8 mouse cellular contexts compared by ENCODE assay signal in genomic region chr17:64600372-64601090, GRCm38 (mm10). TPM values are rescaled to one million over a fixed set of nuclear protein-coding genes. Genes with fewer than 3 reads are reported as not detected.
DNase-seq lines count a peak whose midpoint lies in the region; ATAC-seq and TF ChIP-seq lines count a peak whose summit lies in the region.

TSS of gene Man2a1 (plus strand) at chr17:64600736.

- peak; percentile 46; the same call in 1 of the 2 replicates for TF ChIP-seq POLR2A in bone marrow, adult 2 months (IDR thresholded peaks at IDR 0.05; ENCODE audit: borderline replicate concordance, control insufficient read depth, low read depth, low read length)
- peak; percentile 91 for TF ChIP-seq POLR2A in heart, adult 2 months (IDR thresholded peaks at IDR 0.05; ENCODE audit: insufficient read depth, low read depth, low read length)

- no peaks in the 10 kb centered on the region for H3K36me3 ChIP-seq in embryonic facial prominence, embryonic 14.5 days (ENCODE audit: control insufficient read depth, insufficient read depth, low read length)
- H3K36me3 ChIP-seq in heart, adult 2 months (ENCODE audit: control insufficient read depth, insufficient read depth, low read length), result peaks cover 19% of the 10 kb centered on the region
- H3K36me3 ChIP-seq in limb, embryonic 12.5 days, result no peaks in the 10 kb centered on the region
- H3K36me3 ChIP-seq in midbrain, embryonic 14.5 days (ENCODE audit: control insufficient read depth, insufficient read depth, low read length), result no peaks in the 10 kb centered on the region

- H3K4me1 ChIP-seq in bone marrow, adult 2 months (ENCODE audit: control insufficient read depth, insufficient read depth, low read length), result no peaks in the 10 kb centered on the region
- H3K4me1 ChIP-seq in embryonic facial prominence, embryonic 14.5 days (ENCODE audit: control insufficient read depth, insufficient read depth, low read length), result peaks cover 19% of the 10 kb centered on the region
- H3K4me1 ChIP-seq in heart, adult 2 months (ENCODE audit: control insufficient read depth, insufficient read depth, low read length), result peaks cover 5% of the 10 kb centered on the region
- H3K4me1 ChIP-seq in limb, embryonic 12.5 days (replicated peaks), result peaks cover 36% of the 10 kb centered on the region
- H3K4me1 ChIP-seq in midbrain, embryonic 14.5 days (ENCODE audit: control insufficient read depth, insufficient read depth, low read length), result peaks cover 10% of the 10 kb centered on the region

- DNase-seq in 416B (ENCODE audit: low read depth), result peak; percentile 75
- DNase-seq in embryonic facial prominence, embryonic 14.5 days (ENCODE audit: low spot score), result peak; percentile 94
- DNase-seq in heart, adult 2 months, result peak; percentile 93 to 96
- DNase-seq in kidney, adult 8-10 months, result peak; percentile 86 to 88
- peak; percentile 95 for DNase-seq in midbrain, embryonic 14.5 days
- peak; percentile 74 for DNase-seq in spleen, adult 12 weeks (ENCODE audit: low spot score)

- TF ChIP-seq CTCF in bone marrow, adult 2 months (IDR thresholded peaks at IDR 0.05; ENCODE audit: control insufficient read depth, insufficient read depth, low read length), result no peak
- no peak for TF ChIP-seq CTCF in heart, adult 2 months (IDR thresholded peaks at IDR 0.05)

- H3K9ac ChIP-seq in embryonic facial prominence, embryonic 14.5 days (ENCODE audit: low read depth, low read length), result peak within 1 kb of the TSS; percentile 89
- peak within 1 kb of the TSS; percentile 70 for H3K9ac ChIP-seq in heart, adult 2 months (ENCODE audit: low read depth, low read length)
- H3K9ac ChIP-seq in limb, embryonic 12.5 days (replicated peaks), result peak within 1 kb of the TSS; percentile 93
- peak within 1 kb of the TSS; percentile 86 for H3K9ac ChIP-seq in midbrain, embryonic 14.5 days (replicated peaks; ENCODE audit: low read length)

- H3K27ac ChIP-seq in bone marrow, adult 2 months (ENCODE audit: control insufficient read depth, insufficient read depth, low read depth, low read length, poor library complexity), result peak within 1 kb of the TSS; percentile 97
- peak within 1 kb of the TSS; percentile 92 for H3K27ac ChIP-seq in embryonic facial prominence, embryonic 14.5 days (replicated peaks; ENCODE audit: low read depth, low read length)
- peak within 1 kb of the TSS; percentile 91 for H3K27ac ChIP-seq in heart, adult 2 months
- H3K27ac ChIP-seq in limb, embryonic 12.5 days, result peak within 1 kb of the TSS; percentile 95
- peak within 1 kb of the TSS; percentile 89 for H3K27ac ChIP-seq in midbrain, embryonic 14.5 days (replicated peaks; ENCODE audit: low read depth, low read length)

- intact Hi-C loops in heart, adult 2 months (cut with DNase I), result loop anchor here (1.0 to 10.0 kb wide), 6 partner anchors 22 to 736 kb away; partner anchors contain the start of genes A930002H24Rik, Fer and Pja2

- under 1% methylated on average over 58 of the region's 69 CpGs for WGBS in bone marrow, adult 2 months
- WGBS in embryonic facial prominence, embryonic 14.5 days, result 0% methylated on average over 10 of the region's 69 CpGs
- under 1% methylated on average over 54 of the region's 69 CpGs for WGBS in heart, adult 2 months
- under 1% methylated on average over 61 of the region's 69 CpGs for WGBS in limb, embryonic 12.5 days
- under 1% methylated on average over 64 of the region's 69 CpGs for WGBS in midbrain, embryonic 14.5 days

- H3K9me3 ChIP-seq in embryonic facial prominence, embryonic 14.5 days (ENCODE audit: control insufficient read depth, low read length), result no peaks in the 10 kb centered on the region
- no peaks in the 10 kb centered on the region for H3K9me3 ChIP-seq in limb, embryonic 12.5 days
- H3K9me3 ChIP-seq in midbrain, embryonic 14.5 days (ENCODE audit: control insufficient read depth, low read length), result no peaks in the 10 kb centered on the region

- peak; percentile 97 for ATAC-seq in embryonic facial prominence, embryonic 14.5 days (ENCODE audit: low read depth)
- peak; percentile 95 for ATAC-seq in limb, embryonic 12.5 days (ENCODE audit: insufficient number of reproducible peaks, insufficient read depth, low FRiP score, low TSS enrichment, low read depth)
- peak; percentile 97 for ATAC-seq in midbrain, embryonic 14.5 days (ENCODE audit: low FRiP score, low TSS enrichment)

- peak within 1 kb of the TSS; percentile 95 for H3K4me2 ChIP-seq in embryonic facial prominence, embryonic 14.5 days (ENCODE audit: low read depth, low read length)
- peak within 1 kb of the TSS; percentile 82 for H3K4me2 ChIP-seq in limb, embryonic 12.5 days
- H3K4me2 ChIP-seq in midbrain, embryonic 14.5 days (ENCODE audit: low read length), result peak within 1 kb of the TSS; percentile 98

- H3K79me2 ChIP-seq in heart, adult 2 months (replicated peaks; ENCODE audit: control insufficient read depth, insufficient read depth, low read length), result peaks cover 4% of the 10 kb centered on the region

- H3K4me3 ChIP-seq in bone marrow, adult 2 months (replicated peaks; ENCODE audit: control insufficient read depth, low read depth, low read length), result peak within 1 kb of the TSS; percentile 82
- peak within 1 kb of the TSS; percentile 90 for H3K4me3 ChIP-seq in embryonic facial prominence, embryonic 14.5 days (ENCODE audit: low read depth, low read length)
- peak within 1 kb of the TSS; percentile 96 for H3K4me3 ChIP-seq in heart, adult 2 months
- peak within 1 kb of the TSS; percentile 91 for H3K4me3 ChIP-seq in limb, embryonic 12.5 days (replicated peaks)
- H3K4me3 ChIP-seq in midbrain, embryonic 14.5 days (replicated peaks; ENCODE audit: low read depth, low read length), result peak within 1 kb of the TSS; percentile 88

- TF ChIP-seq EP300 in heart, adult 2 months (IDR thresholded peaks at IDR 0.05; ENCODE audit: insufficient read depth, low read depth, low read length), result 0 out of 2 replicates have a peak, but pooled peaks have one; percentile 53

- no peaks in the 10 kb centered on the region for H3K27me3 ChIP-seq in embryonic facial prominence, embryonic 14.5 days (replicated peaks; ENCODE audit: control insufficient read depth, insufficient read depth, low read length)
- no peaks in the 10 kb centered on the region for H3K27me3 ChIP-seq in heart, adult 2 months (ENCODE audit: control insufficient read depth, insufficient read depth, low read length)
- H3K27me3 ChIP-seq in limb, embryonic 12.5 days, result no peaks in the 10 kb centered on the region
- no peaks in the 10 kb centered on the region for H3K27me3 ChIP-seq in midbrain, embryonic 14.5 days (ENCODE audit: control insufficient read depth, insufficient read depth, low read length)

RNA-seq across cellular contexts. Expression of gene Man2a1, which starts in this region (rescaled TPM):
- 8.0 and 22.5 TPM in 2 replicates for polyA plus RNA-seq in bone marrow, adult 2 months (2011; ENCODE audit: insufficient read depth, insufficient read length, low replicate concordance, missing spikeins)
- 10.5 and 12.8 TPM in 2 replicates for polyA plus RNA-seq in embryonic facial prominence, embryonic 14.5 days (2014; fragmentation: Nextera tagmentation; extraction: Ambion mirVana)
- 10 to 100 TPM; 17.2 to 18.5 TPM for total RNA-seq in heart, adult 2 months (2021)
- 4.7 and 13.7 TPM in 2 replicates for polyA plus RNA-seq in heart, adult 2 months (2012; rRNA removed)
- 8.1 and 11.5 TPM in 2 replicates for polyA plus RNA-seq in limb, embryonic 12.5 days (2016; fragmentation: Nextera tagmentation; extraction: Ambion mirVana)
- polyA plus RNA-seq in midbrain, embryonic 14.5 days (2014; fragmentation: Nextera tagmentation; extraction: Ambion mirVana), result 5.1 and 6.2 TPM in 2 replicates

Comparison
In these comparisons a context has a peak if more than half of its experiments do, and no peak if none do; other contexts are left out.
1. Peak in every context shown above with its lines: DNase-seq, ATAC-seq, H3K4me3 ChIP-seq and H3K27ac ChIP-seq.